Mouse (Mus musculus) hindbrain, embryonic 15.5 days (tissue): ENCODE measurements at regions not wholly inside any gene's neighbourhood (a gene's known extent, or its start where the extent isn't known, plus 50 kb on each side); places are given as distances from the start of the nearest gene placed in this dataset.

Experiments used
- ATAC-seq: fragments of 200-750 bp; cut with Nextera tagmentation; 2 replicates; pipeline ENCODE4 v1.8.0; 2017; ENCODE audit warnings: low read depth, moderate number of reproducible peaks, moderate TSS enrichment; ENCODE audit not compliant: low FRiP score
- H3K27ac ChIP-seq: fragments of 300-500 bp; sonication (generic); replicated peaks from 2 replicates; pipeline ENCODE4 v1.5.1; 2015; ENCODE audit warnings: mild to moderate bottlenecking, inconsistent platforms
- H3K27me3 ChIP-seq: fragments of 300-500 bp; sonication (generic); 2 replicates; pipeline ENCODE4 v1.6.1; 2015; ENCODE audit warnings: control low read depth, inconsistent platforms
- H3K36me3 ChIP-seq: fragments of 300-500 bp; sonication (generic); 2 replicates; pipeline ENCODE4 v1.6.1; 2015; ENCODE audit warnings: control low read depth, inconsistent platforms
- H3K4me1 ChIP-seq: fragments of 300-500 bp; sonication (generic); replicated peaks from 2 replicates; pipeline ENCODE4 v1.6.1; 2015; ENCODE audit warnings: control low read depth, inconsistent platforms
- H3K4me2 ChIP-seq: fragments of 300-500 bp; sonication (generic); 2 replicates; pipeline ENCODE4 v1.6.1; 2015; ENCODE audit warnings: moderate library complexity, mild to moderate bottlenecking, inconsistent platforms
- H3K4me3 ChIP-seq: fragments of 300-500 bp; sonication (generic); 2 replicates; pipeline ENCODE4 v1.5.1; 2015; ENCODE audit warnings: mild to moderate bottlenecking, inconsistent platforms
- H3K9ac ChIP-seq: fragments of 300-500 bp; sonication (generic); 2 replicates; pipeline ENCODE4 v1.6.1; 2015; ENCODE audit warnings: inconsistent platforms
- H3K9me3 ChIP-seq: fragments of 300-500 bp; sonication (generic); 2 replicates; pipeline ENCODE4 v1.6.1; 2016; ENCODE audit warnings: control low read depth, inconsistent platforms
- WGBS: fragments of 180-500 bp; shearing (Covaris S2); methylation state at CpG from one replicate; pipeline ENCODE4 v1.1.7; 2015; 5-methylcytosine and 5-hydroxymethylcytosine counted together

DNA sequence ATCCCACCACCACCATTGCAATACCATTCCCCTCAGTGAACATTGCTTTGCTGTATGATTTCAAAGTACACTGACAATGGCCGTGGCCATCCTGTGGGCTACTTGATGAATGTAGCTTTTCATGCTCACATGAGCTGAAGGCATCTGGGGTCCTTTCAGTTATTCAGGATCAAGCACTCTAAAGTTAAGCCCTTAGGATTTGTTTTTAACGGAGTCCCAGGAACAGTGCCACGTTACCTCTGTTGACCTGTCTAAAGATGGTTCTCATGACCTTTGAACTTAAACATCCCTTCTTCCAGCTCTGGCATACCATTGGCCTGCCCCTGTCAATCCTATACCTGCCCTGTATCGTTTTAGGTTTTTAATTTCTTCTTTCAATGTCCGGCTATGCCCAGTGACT, 251.7 kb upstream of the Sall1 start:
- Histone ChIP-seq H3K4me2 (no peak overlapping the region), H3K9ac (no peak overlapping the region), H3K36me3 (no peaks in the 10 kb centered on the region), H3K9me3 (no peaks in the 10 kb centered on the region), H3K27me3 (0 out of 2 replicates have a peak, but pooled peaks cover 2% of the 10 kb centered on the region), H3K4me1 (no peaks in the 10 kb centered on the region), H3K4me3 (no peak overlapping the region), H3K27ac (no peak overlapping the region)
- no peak for ATAC-seq
- WGBS: 60% methylated on average over 5 of the region's 5 CpGs

GRCm38 (mm10) chr8:89289017-89289416, 245.1 kb upstream of the Sall1 start:
- H3K27ac ChIP-seq: no peak overlapping the region
- H3K9ac ChIP-seq: no peak overlapping the region
- no peaks in the 10 kb centered on the region for H3K27me3 ChIP-seq
- no peak for ATAC-seq
- 9% methylated on average over 5 of the region's 5 CpGs for WGBS
- peaks cover 5% of the 10 kb centered on the region; the same call in 1 of the 2 replicates for H3K4me1 ChIP-seq
- no peaks in the 10 kb centered on the region for H3K36me3 ChIP-seq
- H3K4me3 ChIP-seq: no peak overlapping the region
- H3K9me3 ChIP-seq: no peaks in the 10 kb centered on the region
- H3K4me2 ChIP-seq: no peak overlapping the region

GRCm38 (mm10) chr8:89284871-89285564, 241.1 kb upstream of the Sall1 start:
- H3K4me2 ChIP-seq: no peak overlapping the region
- no peak overlapping the region for H3K27ac ChIP-seq
- H3K27me3 ChIP-seq: no peaks in the 10 kb centered on the region
- no peaks in the 10 kb centered on the region for H3K9me3 ChIP-seq
- no peaks in the 10 kb centered on the region for H3K36me3 ChIP-seq
- WGBS: 79% methylated on average over 14 of the region's 14 CpGs
- peaks cover 5% of the 10 kb centered on the region; the same call in 1 of the 2 replicates for H3K4me1 ChIP-seq
- H3K4me3 ChIP-seq: no peak overlapping the region
- ATAC-seq: no peak
- H3K9ac ChIP-seq: no peak overlapping the region

- ATAC-seq: peak; percentile 61
- Histone ChIP-seq H3K27ac (no peak overlapping the region), H3K27me3 (no peaks in the 10 kb centered on the region), H3K36me3 (no peaks in the 10 kb centered on the region), H3K4me3 (no peak overlapping the region), H3K4me1 (no peaks in the 10 kb centered on the region), H3K9ac (no peak overlapping the region), H3K9me3 (no peaks in the 10 kb centered on the region), H3K4me2 (no peak overlapping the region)
- 79% methylated on average over 17 of the region's 17 CpGs for WGBS
Observed at GRCm38 (mm10) chr8:89283105-89284096, 239.4 kb upstream of the Sall1 start.

- ATAC-seq: no peak
- H3K9ac ChIP-seq: no peak overlapping the region
- no peaks in the 10 kb centered on the region for H3K4me1 ChIP-seq
- 82% methylated on average over 3 of the region's 3 CpGs for WGBS
- H3K27me3 ChIP-seq: no peaks in the 10 kb centered on the region
- H3K36me3 ChIP-seq: no peaks in the 10 kb centered on the region
- H3K4me3 ChIP-seq: no peak overlapping the region
- H3K27ac ChIP-seq: no peak overlapping the region
- H3K4me2 ChIP-seq: no peak overlapping the region
- no peaks in the 10 kb centered on the region for H3K9me3 ChIP-seq
Observed at GRCm38 (mm10) chr8:89279844-89280243, 235.9 kb upstream of the Sall1 start.

GRCm38 (mm10) chr8:89279142-89279541, 235.2 kb upstream of the Sall1 start:
- no peak overlapping the region for H3K4me3 ChIP-seq
- ATAC-seq: no peak
- WGBS: 92% methylated on average over 6 of the region's 6 CpGs

DNA sequence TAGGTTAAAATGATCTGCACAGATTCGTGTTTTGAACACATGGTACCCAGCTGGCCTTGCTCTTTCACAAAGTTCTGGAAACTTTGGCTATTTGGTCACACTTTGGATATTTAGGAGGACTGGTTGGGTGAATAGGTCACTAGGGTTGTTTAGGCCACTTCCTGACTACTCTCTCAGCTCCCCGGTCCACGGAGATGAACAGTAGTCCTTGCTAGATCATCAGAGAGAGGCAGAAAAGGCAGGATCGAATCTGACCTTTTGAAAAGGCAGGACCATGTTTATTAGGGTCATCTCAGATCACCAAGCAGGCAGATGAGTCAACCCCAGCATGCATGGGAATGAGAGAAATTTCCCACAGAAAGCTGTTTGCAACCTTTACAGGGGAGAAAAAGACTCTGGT, 229.3 kb upstream of the Sall1 start:
- Histone ChIP-seq H3K9me3 (no peaks in the 10 kb centered on the region), H3K4me1 (peaks cover 17% of the 10 kb centered on the region), H3K4me3 (no peak overlapping the region), H3K27ac (no peak overlapping the region), H3K27me3 (peaks cover 7% of the 10 kb centered on the region; the same call in 1 of the 2 replicates), H3K9ac (no peak overlapping the region), H3K36me3 (no peaks in the 10 kb centered on the region), H3K4me2 (no peak overlapping the region)
- WGBS: 53% methylated on average over 4 of the region's 4 CpGs
- ATAC-seq: no peak

More at GRCm38 (mm10) chr8:89279142-89279541, 235.2 kb upstream of the Sall1 start:
- H3K36me3 ChIP-seq: no peaks in the 10 kb centered on the region
- H3K4me1 ChIP-seq: no peaks in the 10 kb centered on the region
- no peak overlapping the region for H3K4me2 ChIP-seq
- H3K27ac ChIP-seq: no peak overlapping the region
- H3K9me3 ChIP-seq: no peaks in the 10 kb centered on the region
- no peaks in the 10 kb centered on the region for H3K27me3 ChIP-seq
- H3K9ac ChIP-seq: no peak overlapping the region

DNA sequence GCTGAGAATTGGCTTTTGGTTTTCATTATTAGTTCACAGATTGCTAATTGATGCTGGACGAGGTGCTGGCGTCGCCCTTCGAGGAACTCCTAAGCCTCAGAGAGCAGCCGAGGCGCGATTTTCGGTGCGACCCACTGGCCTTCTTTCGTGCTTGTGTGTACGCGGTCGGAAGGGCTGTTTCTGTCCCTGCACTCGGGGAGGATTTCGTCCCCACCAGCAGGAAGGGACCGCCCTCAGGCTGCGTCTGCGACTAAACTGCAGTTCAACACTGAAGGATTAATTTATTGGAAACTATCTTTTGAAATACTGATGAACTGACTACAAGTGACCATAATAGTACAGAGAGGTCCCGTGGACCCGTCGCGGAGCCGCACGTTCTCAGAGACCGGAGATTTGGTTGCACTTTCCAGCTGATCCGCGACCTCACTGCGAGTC, 228.4 kb upstream of the Sall1 start:
- Histone ChIP-seq H3K4me1 (peaks cover 17% of the 10 kb centered on the region), H3K27ac (no peak overlapping the region), H3K9me3 (no peaks in the 10 kb centered on the region), H3K27me3 (peaks cover 7% of the 10 kb centered on the region; the same call in 1 of the 2 replicates), H3K36me3 (no peaks in the 10 kb centered on the region), H3K4me3 (peak overlapping the region; percentile 35), H3K9ac (peak overlapping the region; percentile 37), H3K4me2 (peak overlapping the region; percentile 58)
- no peak for ATAC-seq
- WGBS: 2% methylated on average over 28 of the region's 28 CpGs

DNA sequence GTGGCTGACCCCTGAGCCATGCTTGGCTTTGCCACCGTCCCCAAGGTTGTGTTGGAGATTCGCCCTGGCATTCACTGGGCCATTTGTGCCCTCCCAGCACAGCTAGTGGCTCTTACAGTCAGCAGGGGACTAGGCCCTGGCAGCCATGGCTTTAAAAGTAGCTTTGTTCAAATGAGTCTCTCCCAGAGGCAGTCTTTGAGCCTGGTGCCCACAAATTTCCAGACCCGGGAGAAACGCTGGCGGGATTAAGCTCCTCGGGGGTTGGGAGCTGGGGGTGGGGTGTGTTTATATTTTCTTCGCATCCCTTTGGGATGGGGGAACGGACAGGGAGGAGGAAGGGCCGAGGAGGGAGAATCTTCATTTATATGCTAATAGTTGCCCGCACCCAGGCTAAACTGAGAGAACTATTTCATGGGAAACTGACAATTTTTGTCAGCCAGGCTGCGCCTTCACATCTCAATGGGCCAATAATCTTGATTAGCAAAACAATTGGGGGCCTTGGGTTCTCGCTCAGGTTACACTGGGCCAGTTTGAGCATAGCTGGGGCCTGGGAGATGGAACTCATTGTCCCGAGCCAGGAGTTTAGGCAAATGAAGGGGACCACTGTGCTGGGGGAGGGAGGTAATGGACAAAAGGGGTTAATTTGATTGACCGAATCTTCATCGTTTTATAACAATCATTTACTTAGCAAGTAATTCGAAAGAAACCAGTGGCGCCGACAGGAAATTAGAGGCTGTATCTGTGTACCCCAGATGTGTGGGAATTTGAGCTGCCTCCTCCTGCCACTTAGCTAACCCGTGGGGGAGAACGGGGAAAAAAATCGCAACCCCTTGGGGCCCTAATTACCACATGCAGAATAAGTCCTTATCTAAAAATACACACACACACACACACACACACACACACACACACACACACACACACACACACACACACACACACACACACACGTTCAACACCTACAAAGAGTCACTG, 227.7 kb upstream of the Sall1 start:
- H3K9ac ChIP-seq: no peak overlapping the region; the same call in 1 of the 2 replicates
- ATAC-seq: peak; percentile 71
- WGBS: 10% methylated on average over 22 of the region's 22 CpGs

DNA sequence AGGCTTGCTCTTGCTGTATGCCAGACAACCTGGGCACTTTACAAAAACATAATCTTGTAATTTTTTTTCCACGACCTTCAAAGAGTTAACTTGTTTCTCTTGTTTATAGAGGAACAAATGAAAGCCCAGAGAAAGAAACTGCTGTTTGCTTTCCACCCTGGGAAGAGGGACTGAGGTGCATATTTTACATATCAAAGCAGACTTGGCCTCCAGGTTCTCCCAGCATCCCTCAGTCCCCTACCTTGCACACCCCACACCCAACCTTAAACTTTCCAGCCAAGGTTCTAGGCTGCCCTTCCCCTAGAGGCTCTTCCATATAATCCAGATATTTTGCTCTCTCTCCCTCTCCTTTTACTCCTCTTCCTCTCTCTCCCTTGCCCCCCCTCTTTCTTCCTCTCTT, 226.0 kb upstream of the Sall1 start:
- no peak overlapping the region for H3K4me2 ChIP-seq
- peaks cover 17% of the 10 kb centered on the region for H3K4me1 ChIP-seq
- no peak for ATAC-seq
- H3K27ac ChIP-seq: no peak overlapping the region
- H3K9me3 ChIP-seq: no peaks in the 10 kb centered on the region; the same call in 1 of the 2 replicates
- H3K27me3 ChIP-seq: peaks cover 7% of the 10 kb centered on the region; the same call in 1 of the 2 replicates
- no peaks in the 10 kb centered on the region for H3K36me3 ChIP-seq
- no peak overlapping the region for H3K4me3 ChIP-seq
- no peak overlapping the region for H3K9ac ChIP-seq
- 22% methylated on average over 1 of the region's 1 CpGs for WGBS

More for the DNA sequence above, 227.7 kb upstream of the Sall1 start:
- Histone ChIP-seq H3K36me3 (no peaks in the 10 kb centered on the region), H3K4me2 (peak overlapping the region; percentile 58), H3K4me1 (peaks cover 17% of the 10 kb centered on the region), H3K9me3 (no peaks in the 10 kb centered on the region; the same call in 1 of the 2 replicates), H3K27me3 (peaks cover 7% of the 10 kb centered on the region; the same call in 1 of the 2 replicates), H3K4me3 (peak overlapping the region; percentile 35), H3K27ac (peak overlapping the region; percentile 25; the same call in 1 of the 2 replicates)

DNA sequence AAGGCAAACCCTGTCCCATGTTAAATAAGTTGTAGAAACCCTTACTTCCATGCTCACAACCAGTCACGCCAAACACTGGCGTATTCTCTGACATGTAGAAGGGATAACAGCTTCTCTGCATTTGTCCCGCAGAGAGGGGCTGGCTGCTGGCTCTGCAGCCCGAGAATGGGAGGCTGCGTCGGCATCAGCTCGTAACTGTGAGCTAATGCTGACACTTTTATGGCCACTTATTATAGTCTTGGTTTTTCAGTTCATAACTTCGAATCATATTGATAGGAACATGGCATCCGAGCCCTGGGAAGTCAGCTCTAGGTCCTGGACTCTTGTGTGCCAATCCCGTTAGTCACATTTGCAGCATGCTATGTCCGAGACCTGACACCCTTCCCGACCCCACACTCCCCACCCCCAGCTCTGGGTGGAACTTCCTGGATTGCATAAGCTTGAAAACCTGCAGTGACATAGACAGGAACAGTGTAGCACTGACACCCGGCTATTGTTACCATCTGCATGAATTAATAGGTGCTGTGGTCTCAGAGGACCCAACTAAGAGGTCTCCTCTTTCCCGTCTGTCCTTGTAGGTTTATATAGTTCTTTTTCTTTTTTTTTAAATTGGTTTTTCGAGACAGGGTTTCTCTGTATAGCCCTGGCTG, 217.3 kb upstream of the Sall1 start:
- no peak for ATAC-seq
- no peaks in the 10 kb centered on the region for H3K36me3 ChIP-seq
- H3K4me1 ChIP-seq: no peaks in the 10 kb centered on the region
- no peak overlapping the region for H3K9ac ChIP-seq
- H3K4me3 ChIP-seq: no peak overlapping the region
- no peaks in the 10 kb centered on the region for H3K27me3 ChIP-seq
- no peak overlapping the region for H3K27ac ChIP-seq
- H3K4me2 ChIP-seq: no peak overlapping the region
- H3K9me3 ChIP-seq: no peaks in the 10 kb centered on the region
- 82% methylated on average over 15 of the region's 15 CpGs for WGBS
